Mouse (Mus musculus) ES-E14 (cell line): ENCODE results near the gene Efcab9. TPM values are rescaled to one million over a fixed set of nuclear protein-coding genes. Genes with fewer than 3 reads are reported as not detected.

ENCODE experiments used
- DNase-seq: peaks from one replicate; pipeline ENCODE4 v3.0.0-alpha.2; 2013; ENCODE audit warnings: low read depth, low spot score
- H3K27ac ChIP-seq: 2 replicates; pipeline ENCODE4 v1.5.1; 2012; ENCODE audit warnings: low read depth, mild to moderate bottlenecking, low read length, moderate library complexity, mixed read lengths; ENCODE audit not compliant: poor library complexity, insufficient read depth, severe bottlenecking
- H3K36me3 ChIP-seq: 2 replicates; pipeline ENCODE4 v1.6.1; 2012; ENCODE audit warnings: mild to moderate bottlenecking, low read length, moderate library complexity, mixed read lengths; ENCODE audit not compliant: control insufficient read depth, poor library complexity, insufficient read depth, severe bottlenecking
- H3K4me1 ChIP-seq, 2 experiments: fragments of 150-350 bp in 1 of 2; sonication (generic) in 1 of 2; 2 replicates each; pipeline ENCODE4 v1.6.1; 2012; ENCODE audit warnings: low read length in 2 of 2, mild to moderate bottlenecking in 1 of 2, mixed read lengths in 1 of 2; ENCODE audit not compliant: control insufficient read depth in 2 of 2, insufficient read depth in 2 of 2, poor library complexity in 1 of 2
- H3K4me3 ChIP-seq, 2 experiments: fragments of 150-350 bp in 1 of 2; sonication (generic) in 1 of 2; 2 replicates each; pipeline ENCODE4 v1.5.1; 2012; ENCODE audit warnings: low read length in 2 of 2, low read depth in 1 of 2, mild to moderate bottlenecking in 1 of 2, mixed read lengths in 1 of 2; ENCODE audit not compliant: insufficient read depth in 1 of 2, poor library complexity in 1 of 2, severe bottlenecking in 1 of 2
- H3K9ac ChIP-seq: 2 replicates; pipeline ENCODE4 v1.6.1; 2012; ENCODE audit warnings: low read depth, mild to moderate bottlenecking, low read length, mixed read lengths; ENCODE audit not compliant: poor library complexity, insufficient read depth, severe bottlenecking
- H3K9me3 ChIP-seq: fragments of 150-350 bp; sonication (generic); 2 replicates; pipeline ENCODE4 v1.6.1; 2012; ENCODE audit warnings: low read depth, mild to moderate bottlenecking, low read length; ENCODE audit not compliant: control insufficient read depth, insufficient read depth
- CHD2 ChIP-seq: IDR thresholded peaks from 2 replicates; pipeline ENCODE4 v1.6.1; 2014; ENCODE audit warnings: mild to moderate bottlenecking, low read depth, low read length, inconsistent platforms
- HCFC1 ChIP-seq: IDR thresholded peaks from 2 replicates; pipeline ENCODE4 v1.6.1; 2012; ENCODE audit warnings: low read length, inconsistent platforms, borderline replicate concordance; ENCODE audit not compliant: insufficient read depth
- MAFK ChIP-seq: IDR thresholded peaks from 2 replicates; pipeline ENCODE4 v1.6.1; 2014; ENCODE audit warnings: mild to moderate bottlenecking, low read depth, low read length, inconsistent platforms; ENCODE audit not compliant: insufficient read depth
- ZC3H11A ChIP-seq: IDR thresholded peaks from 2 replicates; pipeline ENCODE4 v1.6.1; 2012; ENCODE audit warnings: low read depth, mild to moderate bottlenecking, inconsistent platforms, low read length, borderline replicate concordance
- ZNF384 ChIP-seq: IDR thresholded peaks from 2 replicates; pipeline ENCODE4 v1.6.1; 2012; ENCODE audit warnings: low read depth, low read length, inconsistent platforms
- in situ Hi-C, 2 experiments: fragments of 600-800 bp; cut with MboI; formaldehyde crosslinking; loops; one replicate each; pipeline ENCODE4 v1.15.1; 2025; ENCODE audit warnings: low sequenced_read_pairs in 2 of 2, inconsistent platforms in 1 of 2; ENCODE audit not compliant: unreplicated experiment in 2 of 2
- total RNA-seq: library from RNA; depleted of rRNA; stranded (reverse); fragments of 300-350 nt; gene quantifications from 2 replicates; pipeline ENCODE4 v1.2.3, GENCODE M21; 2012

Gene Efcab9
- total RNA-seq, 1 experiment = 0.40 TPM

DNA sequence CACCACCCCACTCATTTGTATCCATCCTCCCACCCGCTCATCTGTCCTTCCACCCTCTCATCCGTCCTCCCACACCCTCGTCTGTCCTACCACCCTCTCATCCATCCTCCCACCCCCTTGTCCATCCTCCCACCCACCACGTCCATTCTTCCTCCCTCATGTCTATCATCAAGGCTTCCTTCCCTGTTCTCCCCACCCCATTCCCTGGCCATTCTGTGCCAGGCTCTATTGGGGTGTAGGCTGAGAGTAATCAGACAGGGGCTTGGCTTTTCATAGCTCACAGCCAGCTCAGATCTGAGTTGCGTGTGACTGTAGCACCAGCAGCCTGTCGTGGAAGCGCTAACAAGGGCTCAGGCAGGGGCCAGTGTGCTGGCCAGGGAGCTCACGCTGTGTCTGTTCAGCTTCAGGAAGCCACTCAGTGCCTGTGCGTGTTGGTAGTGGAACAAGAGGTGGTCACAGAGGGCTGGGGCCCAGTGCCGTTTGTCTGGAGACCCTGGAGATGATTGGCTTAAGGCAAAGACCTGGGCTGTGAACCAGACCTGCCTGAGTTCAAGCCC, 15.6 kb upstream of the Efcab9 start:
- H3K4me1 ChIP-seq = no peaks in the 10 kb centered on the region
- H3K4me3 ChIP-seq = no peak overlapping the region
- H3K27ac ChIP-seq = no peak overlapping the region
- no peak overlapping the region for H3K9ac ChIP-seq
- no peak for TF ChIP-seq HCFC1
- TF ChIP-seq CHD2 = no peak
- no peak for TF ChIP-seq ZNF384
- TF ChIP-seq ZC3H11A = no peak
- no peak for TF ChIP-seq MAFK
- DNase-seq = no peak
- in situ Hi-C loops = no loop called here
- no peaks in the 10 kb centered on the region; the same call in 1 of the 2 replicates for H3K36me3 ChIP-seq
- no peaks in the 10 kb centered on the region for H3K9me3 ChIP-seq

DNA sequence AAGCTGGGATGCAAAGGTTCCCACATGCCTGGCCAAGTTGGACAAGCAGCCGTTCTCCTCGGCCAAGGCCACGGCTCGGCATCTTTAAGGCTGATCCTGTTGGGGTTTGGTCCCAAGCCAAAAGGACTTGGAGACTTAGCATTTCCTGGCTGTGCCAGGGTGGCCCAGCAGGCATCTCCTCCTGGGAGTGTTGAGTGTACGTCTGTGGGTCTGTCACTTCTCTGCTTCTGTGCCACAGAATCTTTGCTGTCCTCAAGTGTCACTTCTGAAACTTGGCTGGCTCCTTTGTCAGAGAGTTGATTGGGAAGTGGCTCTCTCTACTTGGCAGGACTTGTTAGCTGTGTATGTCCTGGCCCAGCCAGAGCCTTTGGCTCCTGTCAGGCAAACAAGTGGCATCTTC, 14.6 kb upstream of the Efcab9 start:
- H3K9me3 ChIP-seq = no peaks in the 10 kb centered on the region
- no peaks in the 10 kb centered on the region; the same call in 1 of the 2 replicates for H3K36me3 ChIP-seq
- no peaks in the 10 kb centered on the region for H3K4me1 ChIP-seq
- H3K4me3 ChIP-seq = no peak overlapping the region
- no peak for DNase-seq
- no peak overlapping the region for H3K27ac ChIP-seq
- TF ChIP-seq ZNF384 (no peak), MAFK (no peak), ZC3H11A (no peak), CHD2 (no peak), HCFC1 (no peak)
- no peak overlapping the region for H3K9ac ChIP-seq
- in situ Hi-C loops = no loop called here

DNA sequence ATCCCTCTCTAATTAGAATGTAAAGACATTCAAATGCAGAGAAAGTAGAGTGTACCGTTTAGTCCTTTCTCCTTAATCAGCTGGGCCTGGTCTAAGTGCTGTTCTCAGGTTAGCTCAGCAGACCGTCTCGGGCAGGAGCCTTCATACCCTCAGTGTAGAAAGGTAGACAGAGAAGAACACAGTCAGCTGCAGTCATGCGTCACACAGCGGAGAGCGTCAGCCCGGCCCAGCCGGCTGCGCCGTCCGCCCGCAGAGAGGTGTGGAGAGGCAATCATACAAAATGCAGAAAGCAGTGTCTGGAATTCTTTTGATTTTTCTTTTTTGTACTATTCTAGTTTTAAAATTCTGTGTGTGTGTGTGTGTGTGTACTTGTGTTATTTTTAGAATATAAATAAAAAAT, 13.7 kb upstream of the Efcab9 start:
- no peaks in the 10 kb centered on the region for H3K9me3 ChIP-seq
- in situ Hi-C loops = no loop called here
- no peaks in the 10 kb centered on the region; the same call in 1 of the 2 replicates for H3K36me3 ChIP-seq
- H3K4me3 ChIP-seq = no peak overlapping the region
- DNase-seq = no peak
- no peak for TF ChIP-seq ZNF384
- no peak for TF ChIP-seq ZC3H11A
- TF ChIP-seq CHD2 = no peak
- TF ChIP-seq MAFK = no peak
- TF ChIP-seq HCFC1 = no peak
- no peak overlapping the region for H3K9ac ChIP-seq
- no peak overlapping the region; the same call in 1 of the 2 replicates for H3K27ac ChIP-seq
- H3K4me1 ChIP-seq = no peaks in the 10 kb centered on the region

DNA sequence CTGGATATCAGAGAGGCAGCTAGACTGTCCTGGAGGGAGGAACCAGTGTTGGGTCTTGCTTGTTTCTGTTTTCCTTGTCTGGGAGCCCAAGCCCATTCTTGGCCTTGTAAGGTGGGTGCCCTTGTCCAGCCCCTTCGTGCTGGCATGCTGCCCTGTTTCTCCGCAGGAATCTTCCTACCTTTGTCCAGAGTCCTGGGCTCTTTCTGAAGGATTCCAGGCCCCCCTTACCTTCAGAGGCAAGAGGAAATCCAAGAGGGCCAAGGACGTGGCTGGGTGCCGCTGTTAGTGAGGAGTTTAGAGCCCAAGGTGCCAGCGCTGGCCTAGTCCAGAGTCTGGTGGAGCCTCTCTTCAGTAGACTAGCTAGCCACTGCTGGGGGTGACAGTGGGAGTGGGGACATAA, 12.6 kb upstream of the Efcab9 start:
- H3K4me1 ChIP-seq = no peaks in the 10 kb centered on the region

More for the DNA sequence above, 12.6 kb upstream of the Efcab9 start:
- Histone ChIP-seq H3K36me3 (no peaks in the 10 kb centered on the region; the same call in 1 of the 2 replicates), H3K9me3 (no peaks in the 10 kb centered on the region), H3K4me3 (no peak overlapping the region), H3K27ac (no peak overlapping the region), H3K9ac (no peak overlapping the region)
- in situ Hi-C loops = no loop called here
- no peak for DNase-seq
- TF ChIP-seq MAFK = no peak
- no peak for TF ChIP-seq CHD2
- no peak for TF ChIP-seq ZNF384
- TF ChIP-seq ZC3H11A = no peak
- no peak for TF ChIP-seq HCFC1
